Mouse (Mus musculus): ENCODE measurements at regions not wholly inside any gene's neighbourhood (a gene's known extent, or its start where the extent isn't known, plus 50 kb on each side); places are given as distances from the start of the nearest gene placed in this dataset.

- DNase-seq (ENCODE audit: low spot score), result no peak
Observed at GRCm38 (mm10) chr13:72023666-72024065, 60.1 kb upstream of the Irx1 start.

- no peak for DNase-seq (ENCODE audit: low spot score)
Observed at GRCm38 (mm10) chr13:72043930-72044470, 80.5 kb upstream of the Irx1 start.

- DNase-seq (ENCODE audit: low spot score), result no peak
Observed at GRCm38 (mm10) chr13:72056469-72056868, 92.9 kb upstream of the Irx1 start.

- DNase-seq (ENCODE audit: low spot score), result no peak
Observed at GRCm38 (mm10) chr13:72061659-72062058, 98.1 kb upstream of the Irx1 start.

GRCm38 (mm10) chr13:72063278-72063761 is 99.8 kb upstream of the Irx1 start:
- DNase-seq (ENCODE audit: low spot score), result no peak

- DNase-seq (ENCODE audit: low spot score), result no peak
Observed at GRCm38 (mm10) chr13:72096585-72096984, 133.1 kb upstream of the Irx1 start.

- DNase-seq (ENCODE audit: low spot score), result no peak
Observed at GRCm38 (mm10) chr13:72097268-72097667, 133.7 kb upstream of the Irx1 start.

GRCm38 (mm10) chr13:72097811-72098210 is 134.3 kb upstream of the Irx1 start:
- no peak for DNase-seq (ENCODE audit: low spot score)

GRCm38 (mm10) chr13:72100741-72101140 is 137.2 kb upstream of the Irx1 start:
- DNase-seq (ENCODE audit: low spot score), result no peak

GRCm38 (mm10) chr13:72108666-72109065 is 145.1 kb upstream of the Irx1 start:
- no peak for DNase-seq (ENCODE audit: low spot score)

GRCm38 (mm10) chr13:72113942-72114341 is 150.4 kb upstream of the Irx1 start:
- no peak for DNase-seq (ENCODE audit: low spot score)

GRCm38 (mm10) chr13:72114776-72115663 is 151.5 kb upstream of the Irx1 start:
- DNase-seq (ENCODE audit: low spot score), result no peak

- no peak for DNase-seq (ENCODE audit: low spot score)
Observed at GRCm38 (mm10) chr13:72120467-72120866, 156.9 kb upstream of the Irx1 start.

- no peak for DNase-seq (ENCODE audit: low spot score)
Observed at GRCm38 (mm10) chr13:72120911-72121553, 157.5 kb upstream of the Irx1 start.

- no peak for DNase-seq (ENCODE audit: low spot score)
Observed at GRCm38 (mm10) chr13:72121554-72122229, 158.2 kb upstream of the Irx1 start.

GRCm38 (mm10) chr13:72122230-72122627 is 158.7 kb upstream of the Irx1 start:
- no peak for DNase-seq (ENCODE audit: low spot score)

GRCm38 (mm10) chr13:72128306-72128705 is 164.8 kb upstream of the Irx1 start:
- DNase-seq (ENCODE audit: low spot score), result no peak

GRCm38 (mm10) chr13:72131341-72131740 is 167.8 kb upstream of the Irx1 start:
- DNase-seq (ENCODE audit: low spot score), result no peak

GRCm38 (mm10) chr13:72134101-72134768 is 170.7 kb upstream of the Irx1 start:
- no peak for DNase-seq (ENCODE audit: low spot score)

- DNase-seq (ENCODE audit: low spot score), result no peak
Observed at GRCm38 (mm10) chr13:72166225-72166624, 202.7 kb upstream of the Irx1 start.

- DNase-seq (ENCODE audit: low spot score), result no peak
Observed at GRCm38 (mm10) chr13:72167434-72167833, 203.9 kb upstream of the Irx1 start.

GRCm38 (mm10) chr13:72183636-72184035 is 220.1 kb upstream of the Irx1 start:
- no peak for DNase-seq (ENCODE audit: low spot score)
